Mouse (Mus musculus) heart, embryonic 13.5 days (tissue): ENCODE measurements around the gene Arhgef3. TPM values are rescaled to one million over a fixed set of nuclear protein-coding genes. Genes with fewer than 3 reads are reported as not detected.

Experiments used
- ATAC-seq: fragments of 200-750 bp; cut with Nextera tagmentation; 2 replicates; pipeline ENCODE4 v1.8.0; 2017; ENCODE audit warnings: moderate TSS enrichment; ENCODE audit not compliant: insufficient number of reproducible peaks, low FRiP score, low TSS enrichment; ENCODE audit errors: extremely low read depth
- H3K27ac ChIP-seq: fragments of 300-500 bp; sonication (generic); replicated peaks from 2 replicates; pipeline ENCODE4 v1.5.1; 2015; ENCODE audit warnings: moderate library complexity, mild to moderate bottlenecking, inconsistent platforms
- H3K27me3 ChIP-seq: fragments of 300-500 bp; sonication (generic); replicated peaks from 2 replicates; pipeline ENCODE4 v1.6.1; 2015; ENCODE audit warnings: mild to moderate bottlenecking, inconsistent platforms
- H3K36me3 ChIP-seq: fragments of 300-500 bp; sonication (generic); 2 replicates; pipeline ENCODE4 v1.6.1; 2015; ENCODE audit warnings: mild to moderate bottlenecking, inconsistent platforms
- H3K4me1 ChIP-seq: fragments of 300-500 bp; sonication (generic); 2 replicates; pipeline ENCODE4 v1.6.1; 2015; ENCODE audit warnings: inconsistent platforms
- H3K4me2 ChIP-seq: fragments of 300-500 bp; sonication (generic); 2 replicates; pipeline ENCODE4 v1.6.1; 2015; ENCODE audit warnings: inconsistent platforms, mild to moderate bottlenecking, moderate library complexity
- H3K4me3 ChIP-seq: fragments of 300-500 bp; sonication (generic); 2 replicates; pipeline ENCODE4 v1.5.1; 2015; ENCODE audit warnings: moderate library complexity, mild to moderate bottlenecking, inconsistent platforms
- H3K9ac ChIP-seq: fragments of 300-500 bp; sonication (generic); 2 replicates; pipeline ENCODE4 v1.6.1; 2015; ENCODE audit warnings: inconsistent platforms, mild to moderate bottlenecking, moderate library complexity
- H3K9me3 ChIP-seq: fragments of 300-500 bp; sonication (generic); 2 replicates; pipeline ENCODE4 v1.6.1; 2016; ENCODE audit warnings: inconsistent platforms
- WGBS: fragments of 180-500 bp; shearing (Covaris S2); methylation state at CpG from one replicate; pipeline ENCODE4 v1.1.7; 2015; ENCODE audit warnings: mixed read lengths; 5-methylcytosine and 5-hydroxymethylcytosine counted together
- polyA plus RNA-seq: library from polyadenylated mRNA; unstranded; fragments of >200 nt; fragmentation: Nextera tagmentation; extraction: Ambion mirVana; gene quantifications from 2 replicates; pipeline ENCODE4 v1.2.1, GENCODE M21; 2015

Arhgef3 gene
- polyA plus RNA-seq, 1 experiment from 2014 or later = 13.2 TPM

DNA sequence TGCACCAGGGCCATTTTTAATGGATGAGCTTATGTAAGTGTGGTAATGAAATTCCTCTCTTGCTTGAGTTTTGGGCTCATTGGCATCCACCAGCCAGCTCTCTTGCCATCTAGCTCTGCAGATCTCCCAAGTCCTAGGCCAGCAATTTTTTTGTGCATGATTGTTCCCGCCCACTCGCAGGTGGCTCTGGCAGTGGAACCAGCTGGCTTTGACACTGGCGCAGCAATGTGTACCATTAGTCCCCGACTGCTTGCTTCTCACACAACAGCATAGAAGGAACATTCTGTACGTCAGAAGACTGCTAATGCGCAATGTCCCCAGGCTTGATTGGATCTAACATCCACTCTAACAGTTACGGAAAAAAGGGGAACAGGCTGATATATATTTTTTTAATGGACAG, 105.0 kb downstream of the Arhgef3 start:
- WGBS = 90% methylated on average over 7 of the region's 7 CpGs
- no peak for ATAC-seq

DNA sequence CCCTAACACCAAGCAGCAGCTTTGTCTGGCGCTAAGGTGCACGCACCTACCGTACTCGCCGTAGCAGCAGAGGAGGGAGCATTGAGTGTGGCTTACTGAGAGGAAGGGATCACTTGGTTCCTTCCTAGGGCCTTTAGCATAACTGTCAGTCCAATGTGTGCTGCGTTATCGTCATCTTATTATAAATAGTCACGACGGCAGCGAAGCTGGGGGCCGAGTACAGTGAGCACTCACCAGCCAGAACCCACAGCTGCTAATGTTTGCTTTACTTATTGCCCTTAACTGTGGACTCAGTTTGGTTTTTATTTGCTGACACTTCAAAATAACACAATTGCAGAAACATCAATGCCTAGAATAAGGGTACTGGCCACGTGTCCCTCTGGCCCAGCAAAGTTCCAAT, 105.6 kb downstream of the Arhgef3 start:
- no peaks in the 10 kb centered on the region for H3K9me3 ChIP-seq
- H3K4me3 ChIP-seq = no peak overlapping the region
- H3K4me1 ChIP-seq = 0 out of 2 replicates have a peak, but pooled peaks cover 2% of the 10 kb centered on the region
- H3K27me3 ChIP-seq = no peaks in the 10 kb centered on the region
- no peak overlapping the region for H3K4me2 ChIP-seq
- no peak overlapping the region for H3K9ac ChIP-seq
- 72% methylated on average over 12 of the region's 12 CpGs for WGBS
- H3K36me3 ChIP-seq = no peaks in the 10 kb centered on the region
- no peak for ATAC-seq
- H3K27ac ChIP-seq = no peak overlapping the region

More for the DNA sequence above, 105.0 kb downstream of the Arhgef3 start:
- Histone ChIP-seq H3K9ac (no peak overlapping the region), H3K4me1 (0 out of 2 replicates have a peak, but pooled peaks cover 2% of the 10 kb centered on the region), H3K4me2 (no peak overlapping the region), H3K4me3 (no peak overlapping the region), H3K9me3 (no peaks in the 10 kb centered on the region), H3K27ac (no peak overlapping the region), H3K27me3 (no peaks in the 10 kb centered on the region), H3K36me3 (no peaks in the 10 kb centered on the region)

DNA sequence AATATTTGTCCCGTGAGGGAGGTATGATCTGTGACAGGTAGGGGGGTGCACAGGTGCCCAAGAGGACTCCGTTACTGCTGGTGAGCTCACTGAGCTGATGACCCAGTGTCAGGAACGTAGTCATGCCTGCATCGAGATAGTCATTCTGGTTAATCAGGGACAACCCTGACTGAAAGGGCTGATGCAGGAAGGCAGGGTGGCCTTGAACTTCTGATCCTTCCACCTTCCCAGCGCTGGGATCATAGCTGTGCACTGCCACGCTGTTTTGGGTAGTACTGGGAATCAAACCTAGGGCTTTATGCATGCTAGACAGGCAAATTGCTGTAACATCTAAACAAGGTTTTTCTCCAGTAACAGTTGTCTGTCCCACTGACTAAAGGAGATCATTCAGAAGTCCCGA, 109.9 kb downstream of the Arhgef3 start:
- 83% methylated on average over 7 of the region's 7 CpGs for WGBS
- H3K4me3 ChIP-seq = no peak overlapping the region

DNA sequence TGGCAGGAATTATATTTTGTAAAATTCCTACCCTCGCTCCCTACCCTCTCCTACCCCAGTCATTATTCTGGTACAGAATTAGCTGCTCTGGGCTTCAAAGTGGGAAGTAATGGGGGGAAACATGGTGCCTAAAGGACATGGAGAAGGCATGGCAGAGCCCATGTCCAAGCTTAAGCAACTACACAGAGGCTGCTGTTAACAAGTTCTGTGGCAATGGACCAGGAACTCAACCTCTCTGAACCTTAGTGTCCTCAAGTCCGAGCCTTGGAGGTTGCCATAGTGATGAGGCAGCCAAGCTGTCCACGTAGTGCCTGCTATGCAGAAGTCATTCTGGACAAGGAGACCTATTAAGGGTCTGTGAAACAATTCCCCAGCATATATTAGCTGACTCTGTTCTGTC, 111.6 kb downstream of the Arhgef3 start:
- Histone ChIP-seq H3K9ac (no peak overlapping the region), H3K4me1 (peaks cover 34% of the 10 kb centered on the region), H3K4me3 (no peak overlapping the region), H3K36me3 (no peaks in the 10 kb centered on the region), H3K9me3 (no peaks in the 10 kb centered on the region), H3K27me3 (no peaks in the 10 kb centered on the region), H3K27ac (no peak overlapping the region), H3K4me2 (no peak overlapping the region)
- no peak for ATAC-seq
- 75% methylated on average over 3 of the region's 3 CpGs for WGBS

More for the DNA sequence above, 109.9 kb downstream of the Arhgef3 start:
- no peak for ATAC-seq
- no peaks in the 10 kb centered on the region for H3K9me3 ChIP-seq
- H3K27me3 ChIP-seq = no peaks in the 10 kb centered on the region
- no peak overlapping the region for H3K9ac ChIP-seq
- H3K27ac ChIP-seq = no peak overlapping the region
- H3K36me3 ChIP-seq = no peaks in the 10 kb centered on the region
- no peak overlapping the region for H3K4me2 ChIP-seq
- peaks cover 21% of the 10 kb centered on the region for H3K4me1 ChIP-seq

DNA sequence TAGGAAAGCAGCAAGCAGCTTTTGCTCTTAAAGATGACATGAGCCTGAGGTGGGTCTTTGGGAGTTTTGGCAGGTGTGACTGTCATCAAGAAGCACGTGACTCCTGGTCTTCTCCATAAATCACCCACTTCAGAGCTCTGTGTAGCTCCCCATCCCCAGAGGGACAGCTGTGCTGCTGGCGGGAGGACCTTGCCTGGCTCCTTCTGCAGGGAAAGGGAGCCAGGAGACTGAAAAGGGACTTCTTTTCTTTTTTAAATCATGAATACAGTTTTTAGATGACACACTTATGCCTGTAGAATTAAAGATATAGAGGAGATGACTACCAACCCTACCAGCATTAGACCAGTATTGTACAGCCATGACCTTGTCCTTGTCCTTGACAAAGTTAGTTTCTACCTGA, 113.6 kb downstream of the Arhgef3 start:
- Histone ChIP-seq H3K4me2 (no peak overlapping the region), H3K27ac (no peak overlapping the region), H3K9me3 (no peaks in the 10 kb centered on the region), H3K4me1 (peaks cover 49% of the 10 kb centered on the region), H3K36me3 (no peaks in the 10 kb centered on the region), H3K4me3 (no peak overlapping the region), H3K27me3 (no peaks in the 10 kb centered on the region), H3K9ac (no peak overlapping the region)
- no peak for ATAC-seq
- WGBS = 52% methylated on average over 2 of the region's 2 CpGs

DNA sequence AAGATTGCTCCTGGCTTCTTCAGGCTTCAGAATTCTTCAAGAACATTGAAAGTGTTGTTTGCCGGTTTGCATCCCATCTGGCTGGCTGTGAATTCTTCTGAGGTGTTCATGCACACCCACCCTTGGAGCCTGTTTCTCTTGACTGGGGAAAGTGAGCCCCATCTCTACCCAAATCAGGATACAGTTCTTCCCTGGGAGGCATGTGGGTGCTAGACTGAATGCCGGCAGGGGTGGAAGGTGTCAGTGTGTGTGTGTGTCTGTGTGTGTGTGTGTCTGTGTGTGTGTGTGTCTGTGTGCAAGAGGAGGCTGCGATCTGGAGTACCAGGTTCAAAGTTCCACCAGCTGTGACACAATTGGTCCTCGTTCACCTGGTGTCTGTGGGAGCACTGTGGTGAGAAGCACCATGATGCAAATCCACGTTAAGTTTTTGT, 114.3 kb downstream of the Arhgef3 start:
- no peaks in the 10 kb centered on the region for H3K27me3 ChIP-seq
- H3K4me2 ChIP-seq = no peak overlapping the region
- no peak overlapping the region for H3K9ac ChIP-seq

DNA sequence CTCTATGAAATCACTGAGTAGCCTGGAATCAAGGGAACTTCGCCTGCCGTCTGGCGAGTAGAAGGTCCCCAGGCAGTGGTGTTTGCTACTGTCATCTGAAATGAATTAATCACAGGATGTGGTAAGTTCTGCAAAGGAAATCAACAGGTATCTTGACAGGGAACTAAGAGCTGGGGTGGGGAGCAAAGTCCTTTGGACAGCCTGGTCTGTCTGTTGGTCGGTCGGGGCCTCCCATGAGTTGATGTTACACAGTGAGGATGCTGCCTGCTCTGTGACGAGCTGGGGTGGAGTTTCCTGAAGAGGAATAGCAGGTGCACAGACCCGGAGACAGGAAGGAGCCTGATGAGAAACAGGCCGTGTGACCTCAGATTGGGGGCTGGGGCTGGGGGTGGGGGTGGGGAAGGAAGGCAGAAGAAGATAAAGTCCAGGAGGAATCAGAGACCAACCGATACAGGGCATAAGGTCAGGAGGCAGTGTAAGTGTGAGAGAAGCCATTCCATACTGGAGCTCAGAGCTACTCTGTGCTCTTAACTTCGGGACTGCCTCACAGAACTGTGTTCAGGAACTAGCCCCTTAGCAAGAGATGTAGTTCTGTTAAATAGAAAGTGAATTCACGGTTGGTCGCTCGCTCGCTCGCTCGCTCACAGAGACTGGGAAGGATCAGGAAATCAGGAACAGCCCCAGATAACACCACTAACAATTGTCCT, 114.9 kb downstream of the Arhgef3 start:
- H3K9ac ChIP-seq = peak overlapping the region; percentile 2; the same call in 1 of the 2 replicates
- peak overlapping the region; percentile 53 for H3K4me2 ChIP-seq
- peaks cover 49% of the 10 kb centered on the region for H3K4me1 ChIP-seq
- no peaks in the 10 kb centered on the region for H3K36me3 ChIP-seq
- no peaks in the 10 kb centered on the region for H3K9me3 ChIP-seq
- H3K27ac ChIP-seq = peak overlapping the region; percentile 80
- 27% methylated on average over 16 of the region's 16 CpGs for WGBS
- ATAC-seq = no peak; the same call in 1 of the 2 replicates
- no peaks in the 10 kb centered on the region for H3K27me3 ChIP-seq
- H3K4me3 ChIP-seq = no peak overlapping the region

More for the DNA sequence above, 114.3 kb downstream of the Arhgef3 start:
- no peaks in the 10 kb centered on the region for H3K9me3 ChIP-seq
- no peak for ATAC-seq
- H3K4me3 ChIP-seq = no peak overlapping the region
- H3K4me1 ChIP-seq = peaks cover 49% of the 10 kb centered on the region
- WGBS = 63% methylated on average over 5 of the region's 5 CpGs
- no peaks in the 10 kb centered on the region for H3K36me3 ChIP-seq
- H3K27ac ChIP-seq = peak overlapping the region; percentile 80

DNA sequence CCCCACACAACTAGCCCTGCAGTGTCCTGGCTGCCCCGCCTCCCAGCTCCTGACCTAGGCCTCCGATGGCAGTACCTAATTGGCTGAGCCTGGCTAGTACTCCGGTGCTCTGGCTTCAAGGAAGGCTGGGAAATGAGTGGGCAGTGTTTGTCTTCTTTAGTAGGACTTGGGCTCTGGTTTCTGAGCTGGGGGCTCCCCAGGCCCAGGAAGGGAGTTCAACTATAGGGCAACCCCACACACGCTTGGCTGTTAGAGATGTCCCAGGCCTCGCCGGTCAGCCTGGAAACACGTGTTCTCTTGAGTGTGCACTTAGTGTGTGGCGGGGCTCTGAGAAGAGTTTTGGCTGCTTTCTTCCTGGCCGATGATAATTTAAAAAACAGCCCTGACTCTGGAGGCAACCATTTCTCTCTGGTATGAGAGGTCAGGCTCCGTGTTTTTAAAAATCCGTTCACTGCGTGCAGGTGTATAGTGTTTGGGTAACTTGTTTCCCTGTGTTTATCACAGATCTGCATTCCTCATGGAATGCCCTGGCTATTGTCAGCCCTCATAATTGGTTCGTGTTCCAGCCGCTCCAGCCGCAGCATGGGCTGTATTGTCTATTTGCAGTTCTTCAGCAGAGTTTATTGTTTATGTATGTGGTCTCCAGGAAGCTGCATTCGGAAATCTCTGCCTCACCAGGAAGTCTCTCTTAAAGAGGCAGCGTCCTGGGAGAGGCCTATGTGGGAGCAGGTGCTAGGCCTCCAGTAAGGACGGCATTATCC, 115.7 kb downstream of the Arhgef3 start:
- no peak for ATAC-seq
- Histone ChIP-seq H3K4me1 (peaks cover 54% of the 10 kb centered on the region), H3K27me3 (no peaks in the 10 kb centered on the region), H3K4me3 (no peak overlapping the region), H3K9me3 (no peaks in the 10 kb centered on the region), H3K27ac (peak overlapping the region; percentile 80), H3K36me3 (no peaks in the 10 kb centered on the region), H3K4me2 (peak overlapping the region; percentile 53), H3K9ac (peak overlapping the region; percentile 2; the same call in 1 of the 2 replicates)
- WGBS = 12% methylated on average over 18 of the region's 18 CpGs

DNA sequence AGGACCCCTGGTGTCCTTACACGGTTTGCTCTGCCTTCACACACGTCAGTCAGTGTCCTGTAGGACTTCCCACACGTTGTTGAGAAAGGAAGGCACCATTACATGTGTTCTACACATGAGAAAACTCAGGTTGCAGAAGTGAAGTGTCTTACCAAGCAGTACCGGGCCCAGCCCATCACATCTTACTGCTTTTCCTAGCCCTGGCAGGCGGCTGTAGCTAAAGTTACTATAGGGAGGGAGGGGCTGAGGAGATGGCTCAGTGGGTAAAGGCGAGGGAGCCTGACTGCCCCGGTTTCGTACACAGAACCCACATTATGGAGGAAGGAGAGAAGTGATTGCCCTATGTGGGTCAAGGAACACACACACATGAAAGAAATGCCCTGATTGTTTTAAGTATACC, 116.8 kb downstream of the Arhgef3 start:
- no peak overlapping the region for H3K4me2 ChIP-seq
- no peak overlapping the region for H3K4me3 ChIP-seq
- no peaks in the 10 kb centered on the region for H3K9me3 ChIP-seq
- H3K27ac ChIP-seq = 0 out of 2 replicates have a peak overlapping the region, but pooled peaks have one; percentile 25
- H3K9ac ChIP-seq = no peak overlapping the region
- H3K4me1 ChIP-seq = peaks cover 63% of the 10 kb centered on the region
- 69% methylated on average over 8 of the region's 8 CpGs for WGBS
- H3K36me3 ChIP-seq = no peaks in the 10 kb centered on the region
- H3K27me3 ChIP-seq = no peaks in the 10 kb centered on the region
- ATAC-seq = no peak

DNA sequence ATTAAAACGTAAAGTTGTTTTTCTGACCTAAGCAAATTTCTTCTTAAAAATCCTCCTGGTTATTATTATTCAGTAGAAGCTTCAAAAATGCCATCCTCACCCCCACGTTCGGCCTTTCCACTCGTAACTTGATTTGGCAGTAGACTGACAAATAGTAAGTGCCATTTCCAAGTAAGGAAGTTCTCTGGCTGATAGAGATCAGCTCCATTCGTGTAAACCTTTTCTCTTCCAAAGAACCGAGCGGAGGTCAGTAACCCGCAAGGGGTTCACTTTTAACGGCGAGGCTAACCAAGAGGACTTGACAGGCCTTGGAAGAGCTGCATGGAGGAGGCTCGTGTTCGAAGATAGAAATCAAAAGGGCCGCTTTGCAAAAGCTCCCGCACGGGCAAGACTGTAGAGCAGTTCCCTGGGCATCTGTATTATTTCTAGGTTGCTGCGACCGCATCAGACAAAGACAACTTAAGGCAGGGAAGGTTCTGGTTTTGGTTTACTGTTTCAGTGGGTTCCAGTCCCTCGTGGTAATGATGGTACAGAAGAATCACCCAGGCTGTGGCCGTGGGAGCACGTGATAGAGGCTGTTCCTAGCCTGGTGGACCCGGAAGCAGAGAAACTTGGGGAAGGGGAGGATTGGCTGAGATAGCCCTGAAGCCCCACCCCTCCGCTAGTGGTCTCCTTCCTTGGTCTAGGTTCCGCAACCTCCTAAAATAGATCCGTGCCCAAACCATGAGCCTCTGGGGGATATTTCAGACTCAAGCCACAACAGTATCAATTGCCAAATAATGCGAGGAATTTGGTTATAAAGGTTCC, 117.5 kb downstream of the Arhgef3 start:
- WGBS = 74% methylated on average over 25 of the region's 25 CpGs
- ATAC-seq = no peak
- peaks cover 64% of the 10 kb centered on the region for H3K4me1 ChIP-seq
- no peak overlapping the region for H3K9ac ChIP-seq
- no peak overlapping the region for H3K27ac ChIP-seq
- no peak overlapping the region for H3K4me3 ChIP-seq
- no peak overlapping the region for H3K4me2 ChIP-seq
- no peaks in the 10 kb centered on the region for H3K36me3 ChIP-seq
- H3K27me3 ChIP-seq = no peaks in the 10 kb centered on the region
- H3K9me3 ChIP-seq = no peaks in the 10 kb centered on the region

DNA sequence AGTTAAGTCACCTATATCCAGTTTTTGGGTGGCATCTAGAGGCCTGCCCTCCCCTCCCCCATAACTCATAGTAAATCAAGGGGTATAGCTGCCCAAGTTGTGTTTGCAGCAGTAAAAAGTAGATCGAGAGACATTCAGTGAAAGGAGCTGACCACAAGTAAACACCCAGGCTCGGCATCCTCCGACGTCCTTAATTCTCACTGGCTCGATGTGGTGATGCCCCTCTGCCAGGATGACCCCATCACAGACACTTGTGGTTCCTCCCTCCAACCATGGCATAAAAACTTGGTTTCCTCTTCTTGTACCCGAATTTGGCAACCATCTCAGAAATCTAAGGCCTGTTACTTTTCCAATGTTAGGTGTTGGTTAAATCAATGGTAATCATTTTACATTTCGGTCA, 118.4 kb downstream of the Arhgef3 start:
- H3K9ac ChIP-seq = no peak overlapping the region
- no peak overlapping the region for H3K4me2 ChIP-seq
- H3K4me3 ChIP-seq = no peak overlapping the region
- no peaks in the 10 kb centered on the region for H3K9me3 ChIP-seq
- no peak for ATAC-seq
- peaks cover 69% of the 10 kb centered on the region for H3K4me1 ChIP-seq
- H3K27me3 ChIP-seq = no peaks in the 10 kb centered on the region
- 83% methylated on average over 7 of the region's 7 CpGs for WGBS
- no peaks in the 10 kb centered on the region for H3K36me3 ChIP-seq
- no peak overlapping the region for H3K27ac ChIP-seq
